Mouse (Mus musculus): Measurements from ENCODE around the gene Pcid2.

- TF ChIP-seq CTCF (IDR thresholded peaks at IDR 0.05; ENCODE audit: low read depth) (no peak), EP300 (IDR thresholded peaks at IDR 0.05; ENCODE audit: low read depth) (no peak)
Measured at GRCm38 (mm10) chr8:13075044-13075443, 30.2 kb downstream of the Pcid2 start.

Measured in liver, postnatal 0 days (tissue).